Mouse (Mus musculus): ENCODE results near the gene Desi2. TPM values are rescaled to one million over a fixed set of nuclear protein-coding genes. Genes with fewer than 3 reads are reported as not detected.
"Not testable (repeated sequence)": the region's sequence is repeated elsewhere in the genome, so short reads cannot be mapped to it uniquely, and the experiment has no call there.

The Desi2 gene
- polyA plus RNA-seq, 1 experiment from 2014 or later = 26.5 TPM

GRCm38 (mm10) chr1:178205701-178206325 lies 18.6 kb downstream of the Desi2 start:
- ATAC-seq (no peak), DNase-seq (no peak)
- H3K9ac ChIP-seq (replicated peaks) = no peak overlapping the region
- no peaks in the 10 kb centered on the region for H3K27me3 ChIP-seq (ENCODE audit: insufficient read depth, low read length)
- no peak overlapping the region for H3K27ac ChIP-seq (ENCODE audit: low read depth)
- 75% methylated on average over 10 of the region's 10 CpGs for WGBS (ENCODE audit: insufficient replicate concordance)
- H3K4me1 ChIP-seq (ENCODE audit: insufficient read depth) = 0 out of 2 replicates have a peak, but pooled peaks cover 5% of the 10 kb centered on the region
- H3K36me3 ChIP-seq (replicated peaks; ENCODE audit: insufficient read depth, low read length) = no peaks in the 10 kb centered on the region
- H3K9me3 ChIP-seq (ENCODE audit: low read length) = no peaks in the 10 kb centered on the region
- no peak overlapping the region for H3K4me2 ChIP-seq (ENCODE audit: low read depth, low read length)
- TF ChIP-seq CTCF (IDR thresholded peaks at IDR 0.05; ENCODE audit: low read depth) = no peak
- H3K4me3 ChIP-seq (ENCODE audit: low read depth, low read length) = no peak overlapping the region

DNA sequence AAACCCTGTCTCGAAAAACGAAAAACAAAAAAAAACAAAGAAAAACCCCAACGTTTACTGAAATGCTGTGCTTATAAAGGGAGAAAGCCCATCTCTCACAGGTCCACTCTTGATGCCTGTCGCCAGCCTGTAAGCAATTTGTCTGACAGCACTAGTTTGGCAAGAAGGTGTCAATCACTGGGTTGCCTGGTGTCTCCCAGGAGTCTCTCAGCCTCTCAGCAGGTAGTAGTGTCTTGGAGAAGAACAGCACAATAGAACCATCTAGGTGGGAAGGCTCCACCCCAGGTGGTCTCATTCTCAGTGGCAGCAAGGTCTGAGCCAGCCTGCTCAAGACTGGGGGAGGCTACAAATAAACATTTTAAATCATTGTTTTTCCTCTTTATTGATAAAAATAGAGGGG lies 20.6 kb downstream of the Desi2 start:
- not testable (repeated sequence) for H3K27ac ChIP-seq (ENCODE audit: low read depth); H3K4me1 ChIP-seq (ENCODE audit: insufficient read depth); H3K9me3 ChIP-seq (ENCODE audit: low read length); H3K4me2 ChIP-seq (ENCODE audit: low read depth, low read length); ATAC-seq; H3K27me3 ChIP-seq (ENCODE audit: insufficient read depth, low read length); H3K9ac ChIP-seq (replicated peaks); DNase-seq; H3K36me3 ChIP-seq (replicated peaks; ENCODE audit: insufficient read depth, low read length); H3K4me3 ChIP-seq (ENCODE audit: low read depth, low read length)
- 76% methylated on average over 4 of the region's 4 CpGs for WGBS (ENCODE audit: insufficient replicate concordance)

DNA sequence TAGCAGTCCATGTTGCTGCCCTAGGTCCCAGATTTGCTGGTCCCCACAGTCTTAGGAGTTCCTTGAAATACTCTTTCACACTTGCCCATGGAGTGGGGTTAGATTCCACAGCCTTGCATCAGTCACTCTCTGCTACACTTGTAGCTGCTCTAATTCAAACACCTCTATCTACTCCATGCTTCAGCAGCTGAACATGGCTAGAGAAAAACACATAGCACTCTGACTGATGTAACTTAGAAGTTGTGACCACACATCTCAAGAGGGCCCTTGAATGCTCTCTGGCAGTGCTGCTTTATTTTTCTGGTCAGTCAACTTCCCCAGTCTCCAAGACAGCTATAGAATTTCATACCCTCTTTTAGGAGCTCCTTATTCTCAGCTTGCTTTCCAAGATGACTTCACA lies 22.7 kb downstream of the Desi2 start:
- DNase-seq (no peak), ATAC-seq (no peak)
- TF ChIP-seq CTCF (IDR thresholded peaks at IDR 0.05; ENCODE audit: low read depth) (no peak), EP300 (IDR thresholded peaks at IDR 0.05; ENCODE audit: low read depth) (no peak)
- no peak overlapping the region for H3K4me2 ChIP-seq (ENCODE audit: low read depth, low read length)
- H3K4me3 ChIP-seq (ENCODE audit: low read depth, low read length) = no peak overlapping the region
- no peaks in the 10 kb centered on the region for H3K27me3 ChIP-seq (ENCODE audit: insufficient read depth, low read length)
- no peak overlapping the region for H3K27ac ChIP-seq (ENCODE audit: low read depth)
- H3K9ac ChIP-seq (replicated peaks) = no peak overlapping the region
- no peaks in the 10 kb centered on the region for H3K9me3 ChIP-seq (ENCODE audit: low read length)
- 0 out of 2 replicates have a peak, but pooled peaks cover 2% of the 10 kb centered on the region for H3K4me1 ChIP-seq (ENCODE audit: insufficient read depth)
- H3K36me3 ChIP-seq (replicated peaks; ENCODE audit: insufficient read depth, low read length) = no peaks in the 10 kb centered on the region

GRCm38 (mm10) chr1:178217157-178217556 lies 29.9 kb downstream of the Desi2 start:
- H3K9ac ChIP-seq (replicated peaks) = no peak overlapping the region
- DNase-seq (no peak), ATAC-seq (no peak)
- H3K4me3 ChIP-seq (ENCODE audit: low read depth, low read length) = no peak overlapping the region
- TF ChIP-seq EP300 (IDR thresholded peaks at IDR 0.05; ENCODE audit: low read depth) = no peak
- TF ChIP-seq CTCF (IDR thresholded peaks at IDR 0.05; ENCODE audit: low read depth) = no peak
- H3K27ac ChIP-seq (ENCODE audit: low read depth) = no peak overlapping the region
- no peak overlapping the region for H3K4me2 ChIP-seq (ENCODE audit: low read depth, low read length)
- H3K9me3 ChIP-seq (ENCODE audit: low read length) = no peaks in the 10 kb centered on the region
- no peaks in the 10 kb centered on the region for H3K36me3 ChIP-seq (replicated peaks; ENCODE audit: insufficient read depth, low read length)
- no peaks in the 10 kb centered on the region for H3K27me3 ChIP-seq (ENCODE audit: insufficient read depth, low read length)
- H3K4me1 ChIP-seq (ENCODE audit: insufficient read depth) = no peaks in the 10 kb centered on the region

DNA sequence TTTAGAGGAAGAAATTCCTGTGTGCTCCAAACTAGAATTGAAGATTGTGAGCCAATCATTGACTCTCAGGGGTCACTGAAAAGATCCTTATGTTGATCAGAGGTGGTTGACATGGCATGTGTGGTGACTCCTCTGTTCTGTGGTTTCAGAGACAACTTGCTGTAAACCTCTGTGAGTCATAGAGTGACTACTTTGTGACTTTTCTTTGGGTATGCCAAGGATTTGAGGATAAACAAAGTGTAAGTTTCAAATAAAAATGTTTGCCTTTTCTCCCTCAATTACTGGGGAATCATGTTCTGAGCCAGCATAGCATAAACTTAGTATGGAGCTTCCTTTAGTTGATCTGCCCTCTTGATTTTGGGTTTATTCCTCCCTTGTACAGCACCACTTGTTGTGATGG lies 31.1 kb downstream of the Desi2 start:
- no peak for TF ChIP-seq EP300 (IDR thresholded peaks at IDR 0.05; ENCODE audit: low read depth)
- TF ChIP-seq CTCF (IDR thresholded peaks at IDR 0.05; ENCODE audit: low read depth) = no peak
- no peak overlapping the region for H3K4me2 ChIP-seq (ENCODE audit: low read depth, low read length)
- no peak for DNase-seq
- no peak overlapping the region; the same call in 1 of the 2 replicates for H3K27ac ChIP-seq (ENCODE audit: low read depth)
- no peak overlapping the region for H3K4me3 ChIP-seq (ENCODE audit: low read depth, low read length)
- no peak overlapping the region for H3K9ac ChIP-seq (replicated peaks)
- H3K4me1 ChIP-seq (ENCODE audit: insufficient read depth) = no peaks in the 10 kb centered on the region
- no peak for ATAC-seq
- H3K27me3 ChIP-seq (ENCODE audit: insufficient read depth, low read length) = no peaks in the 10 kb centered on the region
- no peaks in the 10 kb centered on the region for H3K36me3 ChIP-seq (replicated peaks; ENCODE audit: insufficient read depth, low read length)
- H3K9me3 ChIP-seq (ENCODE audit: low read length) = no peaks in the 10 kb centered on the region

DNA sequence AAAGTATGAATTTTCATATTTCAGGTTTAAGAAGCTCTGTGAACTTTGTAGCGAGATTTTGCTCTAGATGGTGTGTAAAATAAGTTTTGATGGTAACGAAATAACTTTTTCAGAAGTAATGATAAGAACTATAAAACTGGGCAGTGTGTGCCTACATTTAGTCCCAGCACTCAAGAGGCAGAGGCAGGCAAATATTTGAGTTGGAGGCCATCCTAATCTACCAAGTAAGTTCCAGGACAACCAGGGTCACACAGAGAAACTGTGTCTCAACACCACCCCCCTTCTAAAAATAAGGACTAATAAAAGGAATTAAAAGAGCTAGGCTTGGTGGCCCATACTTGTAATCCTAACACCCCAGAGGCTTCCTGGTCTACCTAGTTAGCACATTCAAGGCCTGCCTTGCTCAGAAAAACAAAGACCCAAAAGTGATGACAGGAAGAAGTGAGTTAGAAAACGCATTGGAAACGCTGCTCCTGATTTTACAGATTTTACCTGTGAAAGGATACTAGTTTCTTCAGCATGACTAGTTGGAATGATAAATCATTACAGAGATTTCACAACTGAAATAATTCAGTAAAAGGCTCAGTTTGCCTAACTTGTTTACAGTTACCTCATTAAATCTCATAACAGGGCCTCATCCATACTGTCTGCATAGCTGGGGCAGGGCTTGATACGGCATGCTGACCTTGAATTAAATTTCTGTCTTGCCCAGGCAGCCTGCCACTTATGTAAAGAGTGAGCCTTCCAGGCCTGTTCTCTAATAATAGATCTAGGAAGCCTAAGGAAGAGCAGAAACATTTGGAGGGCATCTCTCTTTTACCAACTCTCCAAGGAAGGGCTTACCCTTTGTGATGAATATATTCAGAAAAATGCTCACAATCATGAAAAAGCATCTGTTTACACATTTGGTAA lies 32.2 kb downstream of the Desi2 start:
- WGBS (ENCODE audit: insufficient replicate concordance) = 68% methylated on average over 5 of the region's 5 CpGs
- H3K4me2 ChIP-seq (ENCODE audit: low read depth, low read length) = peak overlapping the region; percentile 14; the same call in 1 of the 2 replicates
- H3K27me3 ChIP-seq (ENCODE audit: insufficient read depth, low read length) = no peaks in the 10 kb centered on the region
- H3K9ac ChIP-seq (replicated peaks) = no peak overlapping the region
- ATAC-seq (peak; percentile 73), DNase-seq (no peak)
- H3K27ac ChIP-seq (ENCODE audit: low read depth) = peak overlapping the region; percentile 63
- no peaks in the 10 kb centered on the region for H3K4me1 ChIP-seq (ENCODE audit: insufficient read depth)
- no peaks in the 10 kb centered on the region; the same call in 1 of the 2 replicates for H3K36me3 ChIP-seq (replicated peaks; ENCODE audit: insufficient read depth, low read length)
- H3K9me3 ChIP-seq (ENCODE audit: low read length) = peaks cover 3% of the 10 kb centered on the region; the same call in 1 of the 2 replicates
- TF ChIP-seq EP300 (IDR thresholded peaks at IDR 0.05; ENCODE audit: low read depth) = no peak
- no peak for TF ChIP-seq CTCF (IDR thresholded peaks at IDR 0.05; ENCODE audit: low read depth)
- no peak overlapping the region for H3K4me3 ChIP-seq (ENCODE audit: low read depth, low read length)

- not testable (repeated sequence) for H3K4me2 ChIP-seq (ENCODE audit: low read depth, low read length); H3K27ac ChIP-seq (ENCODE audit: low read depth); H3K4me1 ChIP-seq (ENCODE audit: insufficient read depth); DNase-seq; H3K27me3 ChIP-seq (ENCODE audit: insufficient read depth, low read length); ATAC-seq; H3K4me3 ChIP-seq (ENCODE audit: low read depth, low read length); H3K9ac ChIP-seq (replicated peaks)
- WGBS (ENCODE audit: insufficient replicate concordance) = 83% methylated on average over 4 of the region's 4 CpGs
- Histone ChIP-seq H3K9me3 (ENCODE audit: low read length) (peaks cover 37% of the 10 kb centered on the region), H3K36me3 (replicated peaks; ENCODE audit: insufficient read depth, low read length) (peaks cover 10% of the 10 kb centered on the region; the same call in 1 of the 2 replicates)
Observed at GRCm38 (mm10) chr1:178228888-178229287, 41.7 kb downstream of the Desi2 start.

All from liver, postnatal 0 days (tissue).